Mouse (Mus musculus) liver, embryonic 14.5 days (tissue): Measurements from ENCODE around the gene Slc44a1.

Experiments
- CTCF ChIP-seq: IDR thresholded peaks from 2 replicates; pipeline ENCODE4 v1.5.1; 2016; ENCODE audit warnings: antibody characterized with exemption, low read depth, control low read depth
- EP300 ChIP-seq: IDR thresholded peaks from 2 replicates; pipeline ENCODE4 v1.6.1; 2016; ENCODE audit warnings: antibody characterized with exemption, low read depth

DNA sequence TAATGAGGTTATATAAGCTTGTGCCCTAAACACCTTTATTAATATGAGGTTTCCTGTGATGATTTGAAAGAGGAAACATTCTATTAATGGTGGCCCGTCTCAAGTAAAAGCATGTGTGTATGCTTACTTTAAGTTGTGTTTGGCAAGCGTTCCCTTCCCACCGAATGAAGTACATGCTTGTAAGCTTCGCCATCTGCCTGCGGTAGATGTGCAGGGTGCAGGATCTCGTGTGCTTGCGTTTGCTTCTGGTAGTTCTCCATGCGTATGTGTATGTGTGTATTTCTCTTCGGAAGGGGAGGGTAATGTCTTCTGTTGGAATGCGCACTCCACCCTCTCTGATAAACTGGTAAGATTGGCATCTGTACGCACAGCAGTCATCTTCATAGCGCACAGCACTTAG, 95.6 kb downstream of the Slc44a1 start:
- no peak for TF ChIP-seq CTCF
- no peak for TF ChIP-seq EP300
